Mouse (Mus musculus) neural tube, embryonic 10.5 days (tissue): Measurements from ENCODE around the gene Dbp.

Source experiments
- DNase-seq: peaks from one replicate; pipeline ENCODE4 v3.0.0-alpha.2; 2017; ENCODE audit warnings: low spot score; ENCODE audit errors: extremely low spot score

Gene Dbp

GRCm38 (mm10) chr7:45723781-45724180 is 18.9 kb downstream of the Dbp start:
- DNase-seq = no peak

GRCm38 (mm10) chr7:45725151-45725550 is 20.3 kb downstream of the Dbp start:
- DNase-seq = no peak

GRCm38 (mm10) chr7:45725713-45726112 is 20.8 kb downstream of the Dbp start, which contains the start of gene Spaca4:
TSS of gene Spaca4 (minus strand) at chr7:45725813.
- no peak for DNase-seq

- DNase-seq = no peak
These were observed 21.5 kb downstream of the Dbp start for GRCm38 (mm10) chr7:45726419-45726818.

GRCm38 (mm10) chr7:45727625-45728024 is 22.7 kb downstream of the Dbp start:
- DNase-seq = no peak

- peak; percentile 69 for DNase-seq
These were observed 26.0 kb downstream of the Dbp start for GRCm38 (mm10) chr7:45730727-45731431.

- no peak for DNase-seq
These were observed 28.6 kb downstream of the Dbp start for GRCm38 (mm10) chr7:45733477-45733876.

- peak; percentile 82 for DNase-seq
These were observed 34.4 kb downstream of the Dbp start for GRCm38 (mm10) chr7:45739162-45739763.

- DNase-seq = no peak
These were observed 34.9 kb downstream of the Dbp start for GRCm38 (mm10) chr7:45739820-45740219.

GRCm38 (mm10) chr7:45741308-45741707 is 36.4 kb downstream of the Dbp start:
- DNase-seq = no peak

- DNase-seq = no peak
These were observed 36.9 kb downstream of the Dbp start for GRCm38 (mm10) chr7:45741777-45742176.

- DNase-seq = no peak
These were observed 37.5 kb downstream of the Dbp start for GRCm38 (mm10) chr7:45742338-45742737.

- peak; percentile 50 for DNase-seq
These were observed 39.5 kb downstream of the Dbp start for GRCm38 (mm10) chr7:45744387-45744786.

GRCm38 (mm10) chr7:45746518-45746917 is 41.6 kb downstream of the Dbp start:
- DNase-seq = no peak

GRCm38 (mm10) chr7:45747450-45747849 is 42.6 kb downstream of the Dbp start:
- DNase-seq = no peak

GRCm38 (mm10) chr7:45748110-45748509 is 43.2 kb downstream of the Dbp start:
- DNase-seq = no peak

GRCm38 (mm10) chr7:45749401-45749800 is 44.5 kb downstream of the Dbp start:
- no peak for DNase-seq

- DNase-seq = no peak
These were observed 45.3 kb downstream of the Dbp start for GRCm38 (mm10) chr7:45750162-45750561.

- DNase-seq = no peak
These were observed 50.8 kb downstream of the Dbp start for GRCm38 (mm10) chr7:45755703-45756102.

GRCm38 (mm10) chr7:45759400-45759799 is 54.5 kb downstream of the Dbp start:
- DNase-seq = no peak
